14 mouse cellular contexts compared by ENCODE assay signal in the genomic region with DNA sequence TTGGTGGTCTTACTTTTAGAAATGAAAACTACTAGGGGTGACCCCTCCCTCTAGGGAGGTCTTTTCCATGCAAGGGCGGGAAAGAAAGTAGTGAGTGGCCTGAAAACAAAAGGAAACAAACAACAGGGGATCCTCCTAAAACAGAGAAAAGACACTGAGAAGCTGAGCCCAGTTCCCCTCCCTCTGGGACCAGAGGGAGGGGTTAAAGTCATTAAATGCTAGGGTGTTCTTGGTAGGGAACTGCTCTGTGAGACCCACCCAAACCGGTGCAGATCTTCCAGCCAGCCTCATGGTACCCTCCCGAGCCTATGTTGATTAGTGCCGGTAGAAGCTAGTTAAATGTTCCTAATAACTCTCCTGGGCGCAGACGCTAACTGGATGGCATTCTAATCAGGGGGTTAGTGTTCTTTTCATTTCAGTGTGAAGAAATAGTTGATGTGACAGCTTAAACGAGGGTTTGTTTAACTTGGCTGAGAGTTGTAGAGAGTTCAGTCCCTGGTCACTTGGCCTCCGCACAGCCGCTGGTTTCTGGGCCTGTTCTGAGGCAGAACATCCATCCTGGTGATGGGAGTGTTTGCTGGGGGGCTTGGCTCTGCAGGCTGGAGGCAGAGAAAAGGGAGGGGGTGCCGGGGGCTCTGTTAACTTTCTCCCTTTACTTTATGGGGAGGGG. TPM values are rescaled to one million over a fixed set of nuclear protein-coding genes. Genes with fewer than 3 reads are reported as not detected.
DNase-seq lines count a peak whose midpoint lies in the region; ATAC-seq and TF ChIP-seq lines count a peak whose summit lies in the region.
"Had no signal": no experiment of that assay in that cellular context is flagged by ENCODE, and none has a peak within 500 bp of the region (broad histone marks: within the 10 kb centered on the region; RNA-seq: fewer than 3 reads in every experiment).

No protein-coding gene starts in this region.

- no peak for TF ChIP-seq CTCF in ES-Bruce4 (IDR thresholded peaks at IDR 0.05; ENCODE audit: low read depth, low read length)

- peak; percentile 92 for DNase-seq in ZHBTc4 (ENCODE audit: low read depth, low spot score)
- peak; percentile 64 to 74 for DNase-seq in kidney, postnatal 4 days
- DNase-seq in cerebellum, postnatal 25 days, result no peak
- no peak for DNase-seq in ovary, postnatal 14 days (ENCODE audit: low spot score)
- DNase-seq: cerebellum, postnatal 10 days; gastrocnemius, postnatal 36 days; right cerebral cortex, postnatal 4 days had no signal

- H3K36me3 ChIP-seq in hindbrain, embryonic 15.5 days, result no peaks in the 10 kb centered on the region
- no peaks in the 10 kb centered on the region for H3K36me3 ChIP-seq in hindbrain, embryonic 12.5 days
- H3K36me3 ChIP-seq in ES-Bruce4 (ENCODE audit: control insufficient read depth, insufficient read depth, low read length, poor library complexity, severe bottlenecking), result no peaks in the 10 kb centered on the region
- H3K36me3 ChIP-seq: forebrain, embryonic 12.5 days had no signal

- no peaks in the 10 kb centered on the region for H3K9me3 ChIP-seq in hindbrain, embryonic 15.5 days
- no peaks in the 10 kb centered on the region for H3K9me3 ChIP-seq in hindbrain, embryonic 12.5 days (replicated peaks)
- H3K9me3 ChIP-seq in ES-Bruce4 (replicated peaks; ENCODE audit: control insufficient read depth, insufficient read depth, low read length, poor library complexity, severe bottlenecking), result no peaks in the 10 kb centered on the region
- H3K9me3 ChIP-seq: forebrain, embryonic 12.5 days had no signal

- ATAC-seq in hindbrain, embryonic 15.5 days (ENCODE audit: low FRiP score, low read depth), result peak; percentile 19; the same call in 1 of the 2 replicates
- no peak for ATAC-seq in hindbrain, embryonic 12.5 days (ENCODE audit: low FRiP score)

- 23% methylated on average over 10 of the region's 10 CpGs for WGBS in hindbrain, embryonic 15.5 days
- WGBS in hindbrain, embryonic 12.5 days, result 23% methylated on average over 10 of the region's 10 CpGs

- H3K4me3 ChIP-seq in hindbrain, embryonic 15.5 days, result no peak overlapping the region
- no peak overlapping the region for H3K4me3 ChIP-seq in hindbrain, embryonic 12.5 days
- peak overlapping the region; percentile 26; the same call in 1 of the 2 replicates for H3K4me3 ChIP-seq in ES-Bruce4 (ENCODE audit: low read depth, low read length)
- H3K4me3 ChIP-seq: forebrain, embryonic 12.5 days; layer of hippocampus, adult 2 months; myocyte had no signal

- no peak overlapping the region for H3K9ac ChIP-seq in hindbrain, embryonic 15.5 days
- H3K9ac ChIP-seq in hindbrain, embryonic 12.5 days, result no peak overlapping the region
- H3K9ac ChIP-seq in ES-Bruce4 (ENCODE audit: low read depth, poor library complexity, severe bottlenecking), result peak overlapping the region; percentile 39
- H3K9ac ChIP-seq: forebrain, embryonic 12.5 days had no signal

- no peaks in the 10 kb centered on the region for H3K27me3 ChIP-seq in hindbrain, embryonic 15.5 days
- 0 out of 2 replicates have a peak, but pooled peaks cover 3% of the 10 kb centered on the region for H3K27me3 ChIP-seq in hindbrain, embryonic 12.5 days
- H3K27me3 ChIP-seq in ES-Bruce4 (ENCODE audit: control insufficient read depth, insufficient read depth, low read length, poor library complexity, severe bottlenecking), result no peaks in the 10 kb centered on the region
- H3K27me3 ChIP-seq: CH12.LX had no signal

- TF ChIP-seq POLR2A in ES-Bruce4 (IDR thresholded peaks at IDR 0.05; ENCODE audit: insufficient read depth, low read length), result peak; percentile 19

- no peak for TF ChIP-seq EP300 in ES-Bruce4 (IDR thresholded peaks at IDR 0.05; ENCODE audit: insufficient read depth, low read depth, low read length)

- H3K27ac ChIP-seq in hindbrain, embryonic 15.5 days (replicated peaks), result no peak overlapping the region
- no peak overlapping the region for H3K27ac ChIP-seq in hindbrain, embryonic 12.5 days
- H3K27ac ChIP-seq in ES-Bruce4 (ENCODE audit: insufficient read depth, low read length), result peak overlapping the region; percentile 91
- H3K27ac ChIP-seq: forebrain, embryonic 12.5 days; layer of hippocampus, adult 2 months had no signal

- 0 out of 2 replicates have a peak, but pooled peaks cover 8% of the 10 kb centered on the region for H3K4me1 ChIP-seq in hindbrain, embryonic 15.5 days (replicated peaks)
- peaks cover 3% of the 10 kb centered on the region; the same call in 1 of the 2 replicates for H3K4me1 ChIP-seq in hindbrain, embryonic 12.5 days
- peaks cover 5% of the 10 kb centered on the region for H3K4me1 ChIP-seq in ES-Bruce4 (ENCODE audit: control insufficient read depth, insufficient read depth, low read length)

- H3K4me2 ChIP-seq in hindbrain, embryonic 15.5 days, result no peak overlapping the region
- no peak overlapping the region for H3K4me2 ChIP-seq in hindbrain, embryonic 12.5 days (replicated peaks)
- H3K4me2 ChIP-seq: forebrain, embryonic 12.5 days had no signal

RNA-seq across cellular contexts. Expression of a gene that starts 7.4 kb away (rescaled TPM):
- polyA plus RNA-seq in hindbrain, embryonic 15.5 days (2015; fragmentation: Nextera tagmentation; extraction: Ambion mirVana), result 411 and 428 TPM in 2 replicates
- 662 and 667 TPM in 2 replicates for polyA plus RNA-seq in hindbrain, embryonic 12.5 days (2016; fragmentation: Nextera tagmentation; extraction: Ambion mirVana)
- polyA plus RNA-seq in ES-Bruce4 (2011; ENCODE audit: insufficient read depth, insufficient read length, low read depth, missing spikeins), result 541 and 557 TPM in 2 replicates

RNA-seq across cellular contexts. Expression of a gene that starts 17.2 kb away (rescaled TPM):
- polyA plus RNA-seq in hindbrain, embryonic 15.5 days (2015; fragmentation: Nextera tagmentation; extraction: Ambion mirVana), result 83.0 and 88.0 TPM in 2 replicates
- 150 and 152 TPM in 2 replicates for polyA plus RNA-seq in hindbrain, embryonic 12.5 days (2016; fragmentation: Nextera tagmentation; extraction: Ambion mirVana)
- polyA plus RNA-seq in ES-Bruce4 (2011; ENCODE audit: insufficient read depth, insufficient read length, low read depth, missing spikeins), result 171 TPM in 2 replicates

Comparison
In these comparisons a context has a peak if more than half of its experiments do, and no peak if none do; other contexts are left out.
1. DNase-seq: peak in ZHBTc4 (single experiment) and kidney, postnatal 4 days (2 of 2); none in cerebellum, postnatal 25 days (0 of 2) and ovary, postnatal 14 days (single experiment).